Mouse (Mus musculus) skeletal muscle tissue, postnatal 0 days (tissue): ENCODE measurements around the gene Adh5. TPM values are rescaled to one million over a fixed set of nuclear protein-coding genes. Genes with fewer than 3 reads are reported as not detected.

Source experiments
- polyA plus RNA-seq: library from polyadenylated mRNA; unstranded; fragments of >200 nt; fragmentation: Nextera tagmentation; extraction: Ambion mirVana; gene quantifications from 2 replicates; pipeline ENCODE4 v1.2.1, GENCODE M21; 2015

The Adh5 gene
- polyA plus RNA-seq, result 122 and 134 TPM in 2 replicates

DNA sequence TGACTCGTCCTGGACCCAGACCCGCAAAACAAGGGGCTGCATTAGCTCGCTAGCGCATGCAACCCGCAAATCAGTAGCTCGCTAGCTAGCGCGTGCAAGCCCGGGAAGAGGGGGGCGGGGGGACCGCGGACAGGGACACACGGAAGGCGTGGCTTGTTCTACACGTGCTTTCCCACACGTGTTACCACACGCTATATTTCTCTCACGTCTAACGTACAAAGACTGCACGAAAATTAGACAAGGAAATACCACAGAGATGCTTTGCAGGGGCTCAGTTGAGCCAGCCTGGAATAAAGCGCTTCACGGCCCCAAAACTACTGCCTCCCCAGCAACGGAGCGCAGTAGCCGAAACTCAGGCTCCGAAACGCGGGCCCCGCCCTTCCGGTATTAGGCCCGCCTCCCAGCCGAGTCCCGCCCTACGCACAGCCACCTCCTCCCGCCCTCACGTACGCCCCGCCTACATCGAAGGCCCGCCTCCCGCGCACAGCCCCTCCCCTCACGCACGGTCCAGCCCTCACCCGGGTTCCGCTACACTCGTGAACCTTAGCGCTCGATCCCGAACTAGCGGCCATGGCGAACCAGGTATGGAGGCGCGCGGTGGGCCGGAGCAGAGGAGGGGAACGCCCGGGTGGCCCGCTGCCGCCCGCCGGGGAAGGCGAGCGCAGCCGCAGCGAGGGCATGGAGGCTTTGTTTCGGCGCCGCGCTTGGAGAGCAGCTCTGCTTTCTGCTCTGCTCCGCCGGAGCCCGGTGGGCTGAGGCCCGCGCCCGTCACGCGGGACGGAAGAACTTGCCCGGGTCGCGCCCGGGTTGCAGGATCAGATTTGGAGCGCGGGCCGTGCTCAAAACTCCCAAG is at the start of gene Adh5:
TSS of gene Adh5 (plus strand) at position 482 of the 853 bp plus-strand sequence.

DNA sequence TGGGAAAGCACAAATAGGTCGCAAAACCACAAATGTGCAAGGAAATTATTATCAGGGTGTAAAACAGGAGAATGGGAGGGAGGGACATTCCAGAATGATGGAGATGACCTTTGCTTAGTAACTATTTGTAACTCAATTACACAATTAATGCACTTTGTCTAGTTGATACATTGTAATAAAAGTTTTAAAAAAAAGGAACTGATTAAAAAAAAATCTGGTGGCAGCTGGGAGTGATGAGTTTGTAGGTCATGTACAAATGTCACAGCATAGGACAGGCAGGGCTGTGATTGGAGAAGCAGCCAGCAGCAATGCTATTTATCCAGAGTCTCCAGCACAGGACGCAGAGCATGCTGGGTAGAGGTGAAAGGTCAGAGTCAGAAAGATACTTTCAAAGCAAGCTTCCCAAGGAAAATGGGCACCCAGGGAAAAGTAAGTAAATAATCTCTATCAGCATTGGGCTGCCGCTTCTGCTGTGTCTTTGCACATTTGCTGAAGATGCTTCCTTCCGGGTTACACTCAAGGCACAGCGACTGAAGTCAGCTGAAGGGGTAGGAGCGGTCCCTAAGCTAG is 27.7 kb upstream of the Adh5 start, which contains the start of gene Adh4:
TSS of gene Adh4 (plus strand) at position 346 of the 570 bp plus-strand sequence.

DNA sequence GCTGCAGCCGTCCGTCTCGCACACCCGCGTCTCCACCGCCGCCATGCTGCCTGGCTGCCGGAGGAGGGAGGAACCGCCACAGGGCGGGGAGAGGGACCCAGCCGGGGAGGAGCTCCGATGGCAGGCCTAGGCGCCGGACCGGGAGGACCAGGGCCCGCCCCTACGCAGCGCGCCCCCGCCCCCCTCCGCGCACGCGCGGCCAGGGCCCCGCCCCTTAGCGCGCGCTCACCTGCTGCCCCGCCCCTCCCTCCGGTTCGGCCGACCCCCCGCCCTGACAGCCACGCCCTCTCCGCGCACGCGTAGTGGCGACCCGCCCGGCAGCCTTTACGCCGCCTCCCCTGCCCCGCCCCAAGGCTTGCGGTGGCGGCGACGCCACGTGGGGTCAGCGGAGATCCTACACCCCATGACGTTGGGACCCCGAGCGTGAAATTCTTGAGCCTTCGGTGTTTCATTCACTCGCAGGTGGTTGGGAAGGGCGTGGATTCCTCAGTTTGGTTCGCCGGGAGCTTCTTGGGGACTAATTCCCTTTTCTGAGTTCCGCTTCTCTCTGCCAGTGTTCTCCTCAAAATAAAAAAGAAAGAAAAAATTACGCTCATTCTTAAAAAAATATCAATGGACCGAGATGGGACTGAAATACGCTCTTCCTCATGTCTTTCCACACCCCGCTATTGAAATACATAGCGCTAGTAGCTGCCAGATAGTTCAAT is 46.6 kb downstream of the Adh5 start, which contains the start of gene Metap1:
TSS of gene Metap1 (minus strand) at position 189 of the 707 bp plus-strand sequence.

Other genes with a start within 250 kb of the Adh5 start
- not detected in 2 replicates for gene 4930579F01Rik, start 249.3 kb upstream of the Adh5 start, polyA plus RNA-seq
- 0.17 and 0.43 TPM in 2 replicates for gene Adh7, start 225.3 kb upstream of the Adh5 start, polyA plus RNA-seq
- 48.7 and 62.3 TPM in 2 replicates for gene Adh1, start 182.1 kb upstream of the Adh5 start, polyA plus RNA-seq
- gene Adh6a, start 129.8 kb upstream of the Adh5 start, polyA plus RNA-seq, result not detected in 2 replicates
- gene Adh6b, start 101.3 kb upstream of the Adh5 start, polyA plus RNA-seq, result 0.44 TPM in 1 of 2 replicates, not detected in the other
- not detected in 2 replicates for gene Adh4, start 27.6 kb upstream of the Adh5 start, polyA plus RNA-seq
- 36.6 and 38.6 TPM in 2 replicates for gene Metap1, start 46.4 kb downstream of the Adh5 start, polyA plus RNA-seq
- 166 and 198 TPM in 2 replicates for gene Eif4e, start 83.1 kb downstream of the Adh5 start, polyA plus RNA-seq